Mouse (Mus musculus) forebrain, embryonic 11.5 days (tissue): ENCODE measurements at regions not wholly inside any gene's neighbourhood (a gene's known extent, or its start where the extent isn't known, plus 50 kb on each side); places are given as distances from the start of the nearest gene placed in this dataset.

Experiments
- ATAC-seq: fragments of 200-750 bp; cut with Nextera tagmentation; replicated peaks from 2 replicates; pipeline ENCODE4 v1.8.0; 2017; ENCODE audit warnings: moderate TSS enrichment; ENCODE audit not compliant: low FRiP score
- DNase-seq: peaks from one replicate; pipeline ENCODE4 v3.0.0-alpha.2; 2017; ENCODE audit warnings: low spot score
- H3K27ac ChIP-seq: fragments of 300-500 bp; sonication (generic); 2 replicates; pipeline ENCODE4 v1.5.1; 2014; ENCODE audit warnings: low read depth, low read length
- H3K27me3 ChIP-seq: fragments of 300-500 bp; sonication (generic); 2 replicates; pipeline ENCODE4 v1.6.1; 2014; ENCODE audit warnings: mild to moderate bottlenecking, low read length, mixed read lengths; ENCODE audit not compliant: control insufficient read depth, insufficient read depth
- H3K36me3 ChIP-seq: fragments of 300-500 bp; sonication (generic); 2 replicates; pipeline ENCODE4 v1.6.1; 2014; ENCODE audit warnings: mild to moderate bottlenecking, low read length, moderate library complexity, mixed read lengths; ENCODE audit not compliant: control insufficient read depth, insufficient read depth
- H3K4me1 ChIP-seq: fragments of 300-500 bp; sonication (generic); replicated peaks from 2 replicates; pipeline ENCODE4 v1.6.1; 2014; ENCODE audit warnings: low read length, mixed read lengths; ENCODE audit not compliant: control insufficient read depth, insufficient read depth
- H3K4me2 ChIP-seq: fragments of 300-500 bp; sonication (generic); 2 replicates; pipeline ENCODE4 v1.6.1; 2014; ENCODE audit warnings: low read depth, mild to moderate bottlenecking, low read length, moderate library complexity, mixed read lengths; ENCODE audit not compliant: severe bottlenecking
- H3K4me3 ChIP-seq: fragments of 300-500 bp; sonication (generic); 2 replicates; pipeline ENCODE4 v1.5.1; 2014; ENCODE audit warnings: low read depth, low read length
- H3K9ac ChIP-seq: fragments of 300-500 bp; sonication (generic); 2 replicates; pipeline ENCODE4 v1.6.1; 2014; ENCODE audit warnings: low read length
- H3K9me3 ChIP-seq: fragments of 300-500 bp; sonication (generic); 2 replicates; pipeline ENCODE4 v1.6.1; 2016; ENCODE audit warnings: low read length, mixed read lengths; ENCODE audit not compliant: control insufficient read depth
- WGBS: fragments of 180-500 bp; shearing (Covaris S2); extraction: QIAGEN DNeasy Blood & Tissue Kit; methylation state at CpG from one replicate; pipeline ENCODE4 v1.1.7; 2014; 5-methylcytosine and 5-hydroxymethylcytosine counted together

GRCm38 (mm10) chr8:128059817-128060216, 298.6 kb upstream of the Nrp1 start:
- no peak overlapping the region for H3K27ac ChIP-seq
- H3K36me3 ChIP-seq = no peaks in the 10 kb centered on the region
- ATAC-seq (no peak), DNase-seq (no peak)
- no peak overlapping the region for H3K4me3 ChIP-seq
- WGBS = 93% methylated on average over 3 of the region's 3 CpGs
- H3K27me3 ChIP-seq = no peaks in the 10 kb centered on the region
- no peaks in the 10 kb centered on the region for H3K4me1 ChIP-seq
- no peak overlapping the region for H3K9ac ChIP-seq
- H3K9me3 ChIP-seq = no peaks in the 10 kb centered on the region
- no peak overlapping the region for H3K4me2 ChIP-seq

GRCm38 (mm10) chr8:128064211-128064610, 294.2 kb upstream of the Nrp1 start:
- Histone ChIP-seq H3K27me3 (no peaks in the 10 kb centered on the region), H3K4me1 (no peaks in the 10 kb centered on the region), H3K27ac (no peak overlapping the region), H3K9me3 (no peaks in the 10 kb centered on the region), H3K36me3 (no peaks in the 10 kb centered on the region), H3K4me2 (no peak overlapping the region), H3K4me3 (no peak overlapping the region), H3K9ac (no peak overlapping the region)
- WGBS = 98% methylated on average over 1 of the region's 1 CpGs
- ATAC-seq (no peak), DNase-seq (no peak)

- Histone ChIP-seq H3K27ac (no peak overlapping the region), H3K4me3 (no peak overlapping the region), H3K27me3 (no peaks in the 10 kb centered on the region), H3K4me1 (no peaks in the 10 kb centered on the region), H3K9ac (no peak overlapping the region), H3K36me3 (no peaks in the 10 kb centered on the region), H3K9me3 (no peaks in the 10 kb centered on the region), H3K4me2 (no peak overlapping the region)
- no peak for DNase-seq
- no peak for ATAC-seq
- WGBS = 84% methylated on average over 2 of the region's 2 CpGs
Measured at GRCm38 (mm10) chr8:128065127-128065526, 293.3 kb upstream of the Nrp1 start.

GRCm38 (mm10) chr8:128065964-128066680, 292.3 kb upstream of the Nrp1 start:
- Histone ChIP-seq H3K4me1 (no peaks in the 10 kb centered on the region), H3K4me2 (no peak overlapping the region), H3K27me3 (no peaks in the 10 kb centered on the region), H3K36me3 (no peaks in the 10 kb centered on the region), H3K27ac (no peak overlapping the region), H3K4me3 (no peak overlapping the region), H3K9ac (no peak overlapping the region), H3K9me3 (no peaks in the 10 kb centered on the region)
- WGBS = 68% methylated on average over 7 of the region's 7 CpGs
- ATAC-seq (no peak), DNase-seq (no peak)

GRCm38 (mm10) chr8:128069749-128070148, 288.7 kb upstream of the Nrp1 start:
- Histone ChIP-seq H3K4me1 (no peaks in the 10 kb centered on the region), H3K27ac (no peak overlapping the region), H3K4me3 (no peak overlapping the region), H3K36me3 (no peaks in the 10 kb centered on the region), H3K9ac (no peak overlapping the region), H3K4me2 (no peak overlapping the region), H3K9me3 (no peaks in the 10 kb centered on the region), H3K27me3 (no peaks in the 10 kb centered on the region)
- WGBS = 76% methylated on average over 2 of the region's 2 CpGs
- DNase-seq (no peak), ATAC-seq (no peak)

- DNase-seq (no peak), ATAC-seq (no peak)
- no peaks in the 10 kb centered on the region for H3K36me3 ChIP-seq
- H3K27me3 ChIP-seq = no peaks in the 10 kb centered on the region
- H3K4me2 ChIP-seq = no peak overlapping the region
- H3K4me3 ChIP-seq = no peak overlapping the region
- no peak overlapping the region for H3K27ac ChIP-seq
- 81% methylated on average over 1 of the region's 1 CpGs for WGBS
- no peaks in the 10 kb centered on the region for H3K9me3 ChIP-seq
- no peaks in the 10 kb centered on the region for H3K4me1 ChIP-seq
- no peak overlapping the region for H3K9ac ChIP-seq
Measured at GRCm38 (mm10) chr8:128075566-128075965, 282.8 kb upstream of the Nrp1 start.

- Histone ChIP-seq H3K36me3 (no peaks in the 10 kb centered on the region), H3K4me2 (no peak overlapping the region), H3K27me3 (no peaks in the 10 kb centered on the region), H3K4me3 (no peak overlapping the region), H3K27ac (no peak overlapping the region), H3K4me1 (no peaks in the 10 kb centered on the region), H3K9me3 (no peaks in the 10 kb centered on the region), H3K9ac (no peak overlapping the region)
- WGBS = 89% methylated on average over 4 of the region's 4 CpGs
- no peak for DNase-seq
- no peak for ATAC-seq
Measured at GRCm38 (mm10) chr8:128076226-128076625, 282.2 kb upstream of the Nrp1 start.

GRCm38 (mm10) chr8:128078740-128079139, 279.7 kb upstream of the Nrp1 start:
- no peak overlapping the region for H3K4me3 ChIP-seq
- WGBS = 85% methylated on average over 1 of the region's 1 CpGs
- ATAC-seq (no peak), DNase-seq (no peak)
- no peak overlapping the region for H3K9ac ChIP-seq
- H3K9me3 ChIP-seq = no peaks in the 10 kb centered on the region
- H3K27me3 ChIP-seq = no peaks in the 10 kb centered on the region
- no peak overlapping the region for H3K27ac ChIP-seq
- H3K36me3 ChIP-seq = no peaks in the 10 kb centered on the region
- no peak overlapping the region for H3K4me2 ChIP-seq
- H3K4me1 ChIP-seq = no peaks in the 10 kb centered on the region

- Histone ChIP-seq H3K27ac (no peak overlapping the region), H3K9me3 (no peaks in the 10 kb centered on the region), H3K9ac (no peak overlapping the region), H3K4me1 (no peaks in the 10 kb centered on the region), H3K27me3 (no peaks in the 10 kb centered on the region), H3K36me3 (no peaks in the 10 kb centered on the region), H3K4me2 (no peak overlapping the region), H3K4me3 (no peak overlapping the region)
- WGBS = 75% methylated on average over 1 of the region's 1 CpGs
- ATAC-seq (no peak), DNase-seq (no peak)
Measured at GRCm38 (mm10) chr8:128085800-128086199, 272.6 kb upstream of the Nrp1 start.
